Comparison of ENCODE assay signal across 8 mouse cellular contexts in genomic region chr13:97939433-97940160, GRCm38 (mm10).
DNase-seq lines count a peak whose midpoint lies in the region; ATAC-seq and TF ChIP-seq lines count a peak whose summit lies in the region.

No protein-coding gene starts in this region.

- H3K27me3 ChIP-seq in embryonic facial prominence, embryonic 11.5 days (ENCODE audit: control insufficient read depth, insufficient read depth, low read length): no peaks in the 10 kb centered on the region
- 0 out of 2 replicates have a peak, but pooled peaks cover 4% of the 10 kb centered on the region for H3K27me3 ChIP-seq in limb, embryonic 13.5 days

- no peak overlapping the region for H3K4me2 ChIP-seq in embryonic facial prominence, embryonic 11.5 days (ENCODE audit: low read depth, low read length)
- H3K4me2 ChIP-seq in limb, embryonic 13.5 days (replicated peaks): peak overlapping the region; percentile 25; the same call in 1 of the 2 replicates

- H3K4me1 ChIP-seq in embryonic facial prominence, embryonic 11.5 days (ENCODE audit: control insufficient read depth, insufficient read depth, low read length): no peaks in the 10 kb centered on the region
- H3K4me1 ChIP-seq in limb, embryonic 13.5 days: peaks cover 52% of the 10 kb centered on the region

- no peak overlapping the region for H3K27ac ChIP-seq in left cerebral cortex, adult 2 months
- no peak overlapping the region for H3K27ac ChIP-seq in embryonic facial prominence, embryonic 11.5 days (replicated peaks; ENCODE audit: low read depth, low read length)
- H3K27ac ChIP-seq in limb, embryonic 13.5 days: no peak overlapping the region

- peak; percentile 62 for DNase-seq in CD4-positive, CD25-positive, alpha-beta regulatory T cell, adult 2 months (ENCODE audit: low read depth, low spot score)
- DNase-seq in left cerebral cortex, adult 2 months (ENCODE audit: extremely low spot score in 1 of 2, low spot score in 2 of 2): peak in 1 of 2 experiments; percentile 28
- DNase-seq in left cerebral cortex, postnatal 25 days (ENCODE audit: low spot score in 2 of 2): no peak
- peak; percentile 64 for DNase-seq in embryonic facial prominence, embryonic 11.5 days (ENCODE audit: low spot score)
- DNase-seq in thymus, postnatal 36 days: peak; percentile 19 to 30
- DNase-seq in urinary bladder, postnatal 36 days (ENCODE audit: low spot score in 2 of 2): no peak

- 53% methylated on average over 15 of the region's 15 CpGs for WGBS in embryonic facial prominence, embryonic 11.5 days
- WGBS in limb, embryonic 13.5 days: 32% methylated on average over 15 of the region's 15 CpGs

- no peaks in the 10 kb centered on the region for H3K36me3 ChIP-seq in embryonic facial prominence, embryonic 11.5 days (replicated peaks; ENCODE audit: control insufficient read depth, insufficient read depth, low read depth, low read length)
- H3K36me3 ChIP-seq in limb, embryonic 13.5 days: peaks cover 11% of the 10 kb centered on the region

- H3K9me3 ChIP-seq in embryonic facial prominence, embryonic 11.5 days (replicated peaks; ENCODE audit: control insufficient read depth, low read length): no peaks in the 10 kb centered on the region
- H3K9me3 ChIP-seq in limb, embryonic 13.5 days: no peaks in the 10 kb centered on the region

- H3K9ac ChIP-seq in embryonic facial prominence, embryonic 11.5 days (replicated peaks; ENCODE audit: low read length): no peak overlapping the region
- H3K9ac ChIP-seq in limb, embryonic 13.5 days: no peak overlapping the region

- TF ChIP-seq CTCF in left cerebral cortex, adult 2 months (IDR thresholded peaks at IDR 0.05): peak; percentile 28

- intact Hi-C loops in left cerebral cortex, adult 2 months (cut with DNase I): loop anchor here (5.0 kb wide), 2 partner anchors 307 to 387 kb away; no protein-coding TSS in a partner anchor
- intact Hi-C loops in left cerebral cortex, postnatal 25 days (cut with DNase I): loop anchor here (5.0 kb wide), 1 partner anchor 377 kb away; no protein-coding TSS in a partner anchor

- no peak overlapping the region for H3K4me3 ChIP-seq in left cerebral cortex, adult 2 months
- H3K4me3 ChIP-seq in embryonic facial prominence, embryonic 11.5 days (ENCODE audit: low read depth, low read length): no peak overlapping the region
- H3K4me3 ChIP-seq in limb, embryonic 13.5 days: no peak overlapping the region

- ATAC-seq in CD4-positive, CD25-positive, alpha-beta regulatory T cell, adult 4 months: no peak
- ATAC-seq in embryonic facial prominence, embryonic 11.5 days (replicated peaks; ENCODE audit: insufficient number of reproducible peaks, low FRiP score, low TSS enrichment, low read depth): no peak
- ATAC-seq in limb, embryonic 13.5 days (ENCODE audit: low FRiP score, low read depth): peak; percentile 39

Comparison
In these comparisons a context has a peak if more than half of its experiments do, and no peak if none do; other contexts are left out.
1. DNase-seq: peak in CD4-positive, CD25-positive, alpha-beta regulatory T cell, adult 2 months (single experiment), embryonic facial prominence, embryonic 11.5 days (single experiment) and thymus, postnatal 36 days (2 of 2); none in left cerebral cortex, postnatal 25 days (0 of 2) and urinary bladder, postnatal 36 days (0 of 2).